18 mouse cellular contexts compared by ENCODE assay signal in the genomic region with DNA sequence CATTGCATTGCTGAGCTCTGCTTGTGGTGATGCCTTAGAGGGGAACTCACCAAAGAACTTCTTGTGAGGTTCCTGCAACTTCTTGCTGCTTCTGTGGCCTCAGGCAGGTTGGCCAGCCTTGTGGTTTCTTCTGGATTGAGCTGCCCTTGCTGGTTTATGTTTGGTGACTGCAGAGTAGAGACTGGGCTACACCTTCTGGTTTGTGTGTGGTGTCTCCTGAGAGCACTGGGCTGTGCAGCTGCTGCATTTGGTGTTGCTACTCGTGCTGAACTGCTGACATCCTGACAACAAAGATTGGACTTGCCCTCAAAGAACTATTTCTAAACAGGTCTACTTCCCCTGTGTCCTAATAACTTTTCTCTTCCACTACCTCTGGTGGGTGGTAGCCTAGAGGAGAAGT. TPM values are rescaled to one million over a fixed set of nuclear protein-coding genes. Genes with fewer than 3 reads are reported as not detected.
"Had no signal": no experiment of that assay in that cellular context is flagged by ENCODE, and none has a peak within 500 bp of the region (broad histone marks: within the 10 kb centered on the region; RNA-seq: fewer than 3 reads in every experiment).

No protein-coding gene starts in this region.

- H3K4me1 ChIP-seq: limb, embryonic 12.5 days; limb, embryonic 15.5 days; lung, embryonic 15.5 days; midbrain, embryonic 12.5 days; stomach, embryonic 15.5 days had no signal

- H3K9ac ChIP-seq: limb, embryonic 12.5 days; limb, embryonic 15.5 days; lung, embryonic 15.5 days; midbrain, embryonic 12.5 days; stomach, embryonic 15.5 days had no signal

- ATAC-seq: inflammation-experienced regulatory T-cells, adult 6 months; intestine, embryonic 16.5 days; midbrain, embryonic 16.5 days had no signal

- H3K4me3 ChIP-seq: limb, embryonic 12.5 days; limb, embryonic 15.5 days; lung, embryonic 15.5 days; midbrain, embryonic 12.5 days; stomach, embryonic 15.5 days had no signal

- DNase-seq: kidney, adult 18-20 months; kidney, adult 9 months; kidney, postnatal 14 days; kidney, postnatal 4 days; left cerebral cortex, postnatal 4 days; lung, postnatal 10 days; right cerebral cortex, adult 18-20 months; right cerebral cortex, postnatal 14 days; right cerebral cortex, postnatal 4 days; thymus, postnatal 25 days had no signal

- H3K27me3 ChIP-seq: limb, embryonic 15.5 days; lung, embryonic 15.5 days; midbrain, embryonic 12.5 days; stomach, embryonic 15.5 days had no signal

- H3K4me2 ChIP-seq: limb, embryonic 12.5 days; limb, embryonic 15.5 days; lung, embryonic 15.5 days; midbrain, embryonic 12.5 days; stomach, embryonic 15.5 days had no signal

- H3K9me3 ChIP-seq: limb, embryonic 15.5 days; stomach, embryonic 15.5 days had no signal

- H3K27ac ChIP-seq: limb, embryonic 12.5 days; limb, embryonic 15.5 days; lung, embryonic 15.5 days; midbrain, embryonic 12.5 days; stomach, embryonic 15.5 days had no signal

- H3K36me3 ChIP-seq: limb, embryonic 12.5 days; limb, embryonic 15.5 days; lung, embryonic 15.5 days; midbrain, embryonic 12.5 days; stomach, embryonic 15.5 days had no signal

RNA-seq across cellular contexts. Expression of gene Gm266, which starts 38.8 kb away (rescaled TPM):
- polyA plus RNA-seq: inflammation-experienced regulatory T-cells, adult 6 months had no signal
